Mouse (Mus musculus) hindbrain, embryonic 15.5 days (tissue): ENCODE results near the gene Ercc1. TPM values are rescaled to one million over a fixed set of nuclear protein-coding genes. Genes with fewer than 3 reads are reported as not detected.

Source experiments
- ATAC-seq: fragments of 200-750 bp; cut with Nextera tagmentation; 2 replicates; pipeline ENCODE4 v1.8.0; 2017; ENCODE audit warnings: low read depth, moderate number of reproducible peaks, moderate TSS enrichment; ENCODE audit not compliant: low FRiP score
- H3K27ac ChIP-seq: fragments of 300-500 bp; sonication (generic); replicated peaks from 2 replicates; pipeline ENCODE4 v1.5.1; 2015; ENCODE audit warnings: mild to moderate bottlenecking, inconsistent platforms
- H3K27me3 ChIP-seq: fragments of 300-500 bp; sonication (generic); 2 replicates; pipeline ENCODE4 v1.6.1; 2015; ENCODE audit warnings: control low read depth, inconsistent platforms
- H3K36me3 ChIP-seq: fragments of 300-500 bp; sonication (generic); 2 replicates; pipeline ENCODE4 v1.6.1; 2015; ENCODE audit warnings: control low read depth, inconsistent platforms
- H3K4me1 ChIP-seq: fragments of 300-500 bp; sonication (generic); replicated peaks from 2 replicates; pipeline ENCODE4 v1.6.1; 2015; ENCODE audit warnings: control low read depth, inconsistent platforms
- H3K4me2 ChIP-seq: fragments of 300-500 bp; sonication (generic); 2 replicates; pipeline ENCODE4 v1.6.1; 2015; ENCODE audit warnings: moderate library complexity, mild to moderate bottlenecking, inconsistent platforms
- H3K4me3 ChIP-seq: fragments of 300-500 bp; sonication (generic); 2 replicates; pipeline ENCODE4 v1.5.1; 2015; ENCODE audit warnings: mild to moderate bottlenecking, inconsistent platforms
- H3K9ac ChIP-seq: fragments of 300-500 bp; sonication (generic); 2 replicates; pipeline ENCODE4 v1.6.1; 2015; ENCODE audit warnings: inconsistent platforms
- H3K9me3 ChIP-seq: fragments of 300-500 bp; sonication (generic); 2 replicates; pipeline ENCODE4 v1.6.1; 2016; ENCODE audit warnings: control low read depth, inconsistent platforms
- WGBS: fragments of 180-500 bp; shearing (Covaris S2); methylation state at CpG from one replicate; pipeline ENCODE4 v1.1.7; 2015; 5-methylcytosine and 5-hydroxymethylcytosine counted together
- polyA plus RNA-seq: library from polyadenylated mRNA; unstranded; fragments of >200 nt; fragmentation: Nextera tagmentation; extraction: Ambion mirVana; gene quantifications from 2 replicates; pipeline ENCODE4 v1.2.1, GENCODE M21; 2015

Gene Ercc1
- polyA plus RNA-seq, 1 experiment from 2014 or later = 84.8 TPM

DNA sequence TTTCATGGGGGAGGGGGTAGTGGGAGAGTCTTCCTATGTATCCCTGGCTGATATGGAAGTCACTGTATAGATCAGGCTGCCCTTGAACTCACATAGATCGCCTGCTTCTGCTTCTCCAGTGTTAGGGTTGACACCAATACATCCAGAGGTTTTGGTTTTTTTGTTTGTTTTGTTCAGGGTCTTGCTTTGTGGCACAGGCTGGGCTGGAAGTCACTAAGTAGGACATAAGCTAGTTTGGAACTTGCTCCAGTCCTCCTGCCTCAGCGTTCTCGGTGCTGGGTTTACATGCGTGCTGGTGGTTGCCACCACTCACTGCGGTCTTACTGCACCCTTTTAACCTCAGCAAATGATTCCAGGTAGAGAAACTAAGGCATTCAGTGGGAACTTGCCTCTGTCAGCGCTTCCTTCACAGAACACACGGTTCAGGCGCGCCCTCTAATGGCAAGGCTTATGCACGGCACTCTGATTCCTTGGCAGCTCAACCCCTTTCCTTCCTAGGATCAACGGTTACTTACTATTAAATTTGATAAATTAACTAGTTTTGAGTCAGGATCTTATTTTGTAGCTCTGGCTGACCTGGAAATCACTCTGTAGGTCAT lies 1.3 kb upstream of the Ercc1 start:
- 0 out of 2 replicates have a peak, but pooled peaks cover 14% of the 10 kb centered on the region for H3K27me3 ChIP-seq
- ATAC-seq = no peak
- no peak overlapping the region for H3K4me3 ChIP-seq
- H3K4me2 ChIP-seq = peak overlapping the region; percentile 95; the same call in 1 of the 2 replicates
- H3K9me3 ChIP-seq = no peaks in the 10 kb centered on the region
- 2% methylated on average over 11 of the region's 11 CpGs for WGBS
- no peak overlapping the region for H3K27ac ChIP-seq
- 0 out of 2 replicates have a peak, but pooled peaks cover under 1% of the 10 kb centered on the region for H3K36me3 ChIP-seq
- H3K9ac ChIP-seq = no peak overlapping the region
- H3K4me1 ChIP-seq = peaks cover 49% of the 10 kb centered on the region

DNA sequence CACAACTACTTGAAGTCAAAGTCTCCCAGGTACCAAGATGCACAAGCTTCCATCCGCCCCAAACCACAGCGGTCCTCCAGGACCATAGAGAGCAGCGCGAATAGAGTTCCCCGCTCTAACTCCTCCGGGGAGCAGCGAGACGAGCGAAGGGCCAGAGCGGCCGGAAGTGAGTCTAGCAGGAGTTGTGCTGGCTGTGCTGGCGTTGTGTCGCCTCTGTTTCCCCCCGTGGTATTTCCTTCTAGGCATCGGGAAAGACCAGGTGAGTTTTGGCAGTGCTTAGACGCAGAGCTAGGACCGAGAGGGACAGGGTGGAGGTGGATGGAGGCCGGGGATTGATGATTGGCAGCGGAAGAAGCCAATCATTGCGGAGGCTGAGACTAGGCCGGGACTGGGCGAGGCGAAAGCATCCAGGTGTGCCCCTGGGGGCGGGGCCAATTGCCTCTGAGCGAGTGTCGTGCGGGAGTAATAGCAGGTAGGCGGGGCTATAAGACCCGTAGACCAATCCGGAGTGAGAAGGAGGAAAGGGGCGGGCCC lies 427 bp downstream of the Ercc1 start:
- Histone ChIP-seq H3K27me3 (0 out of 2 replicates have a peak, but pooled peaks cover 14% of the 10 kb centered on the region), H3K4me1 (peaks cover 49% of the 10 kb centered on the region), H3K27ac (peak overlapping the region; percentile 89), H3K36me3 (peaks cover 13% of the 10 kb centered on the region; the same call in 1 of the 2 replicates), H3K9me3 (no peaks in the 10 kb centered on the region), H3K4me3 (peak overlapping the region; percentile 82), H3K9ac (peak overlapping the region; percentile 77), H3K4me2 (peak overlapping the region; percentile 89)
- peak; percentile 96 for ATAC-seq
- WGBS = 1% methylated on average over 31 of the region's 31 CpGs

DNA sequence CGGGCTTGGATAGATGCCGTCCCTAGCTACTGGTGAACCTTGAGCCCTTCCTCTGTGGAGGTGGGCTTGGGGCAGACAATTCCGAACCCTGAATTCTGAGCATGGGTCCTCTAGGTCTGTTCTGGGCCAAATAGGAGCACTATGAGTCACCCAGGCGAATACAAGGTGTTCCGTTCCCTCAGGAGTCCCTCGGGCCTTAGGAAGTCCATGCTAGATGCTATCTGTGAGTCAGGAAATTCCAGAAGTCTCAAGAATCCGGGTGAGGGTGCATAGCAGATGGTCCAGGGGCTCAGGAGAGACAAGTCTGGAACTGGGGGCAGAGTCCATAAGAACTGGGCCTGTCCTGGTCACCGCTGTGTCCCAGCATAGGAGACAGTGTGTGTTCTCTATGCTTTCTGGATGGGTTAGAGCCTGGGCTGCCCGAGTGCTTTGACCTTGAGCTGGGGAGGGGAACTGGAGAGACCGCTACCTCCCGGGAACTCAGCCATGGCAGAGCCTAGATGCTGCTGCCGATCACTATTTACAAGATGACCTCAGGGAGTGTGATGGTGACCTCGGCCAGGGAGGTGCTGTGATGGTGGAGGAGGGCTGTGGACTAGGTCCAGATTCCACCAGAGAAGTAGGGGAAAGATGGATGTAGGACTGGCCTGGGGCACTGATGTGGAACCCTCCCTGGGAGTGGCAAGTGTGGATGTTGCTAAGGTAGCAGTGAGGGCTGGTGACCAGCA lies 4.8 kb downstream of the Ercc1 start:
- peaks cover 18% of the 10 kb centered on the region for H3K4me1 ChIP-seq
- H3K27ac ChIP-seq = no peak overlapping the region
- H3K4me2 ChIP-seq = no peak overlapping the region
- WGBS = 91% methylated on average over 13 of the region's 13 CpGs
- no peak overlapping the region for H3K9ac ChIP-seq
- ATAC-seq = no peak
- H3K4me3 ChIP-seq = no peak overlapping the region
- no peaks in the 10 kb centered on the region for H3K27me3 ChIP-seq
- no peaks in the 10 kb centered on the region for H3K9me3 ChIP-seq
- H3K36me3 ChIP-seq = peaks cover 37% of the 10 kb centered on the region

DNA sequence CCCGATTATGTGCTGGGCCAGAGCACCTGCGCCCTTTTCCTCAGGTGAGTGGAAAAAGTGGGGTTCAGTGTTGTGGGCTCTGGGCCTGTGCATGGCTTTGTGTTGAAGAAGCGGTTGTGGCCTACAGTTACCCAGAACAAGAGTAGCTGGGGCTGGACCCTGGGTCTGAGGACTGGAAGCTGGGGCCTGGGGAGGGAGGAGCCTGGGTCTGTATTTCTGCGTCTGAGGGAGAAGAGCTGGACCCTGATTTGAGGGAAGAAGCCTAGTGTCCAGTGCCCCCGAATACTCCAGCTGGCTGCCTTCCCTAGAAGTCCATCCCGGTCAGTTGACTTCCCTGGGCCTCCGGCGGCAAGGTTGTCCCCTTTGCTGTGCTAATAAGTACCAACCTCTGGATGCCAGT lies 5.6 kb downstream of the Ercc1 start:
- H3K36me3 ChIP-seq = peaks cover 45% of the 10 kb centered on the region
- no peaks in the 10 kb centered on the region for H3K27me3 ChIP-seq
- H3K27ac ChIP-seq = no peak overlapping the region
- H3K4me3 ChIP-seq = no peak overlapping the region
- H3K4me2 ChIP-seq = no peak overlapping the region
- WGBS = 96% methylated on average over 8 of the region's 8 CpGs
- ATAC-seq = no peak
- H3K4me1 ChIP-seq = peaks cover 13% of the 10 kb centered on the region
- H3K9ac ChIP-seq = no peak overlapping the region
- no peaks in the 10 kb centered on the region for H3K9me3 ChIP-seq

DNA sequence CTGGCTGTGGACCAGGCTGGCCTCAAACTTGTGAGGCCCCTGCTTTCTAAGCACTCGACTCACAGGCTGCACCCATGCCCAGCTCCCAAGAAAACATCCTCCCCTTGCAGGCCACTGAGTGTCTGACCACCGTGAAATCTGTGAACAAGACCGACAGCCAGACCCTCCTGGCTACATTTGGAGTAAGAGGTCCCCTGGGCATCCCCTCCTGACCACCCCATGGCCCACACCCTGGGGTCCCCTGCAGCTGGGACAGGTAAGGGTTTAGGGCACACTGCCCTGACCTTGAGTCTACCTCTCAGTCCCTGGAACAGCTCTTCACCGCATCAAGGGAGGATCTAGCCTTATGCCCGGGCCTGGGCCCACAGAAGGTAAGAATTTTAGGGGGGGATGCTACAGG lies 10.4 kb downstream of the Ercc1 start:
- Histone ChIP-seq H3K4me3 (no peak overlapping the region), H3K9me3 (no peaks in the 10 kb centered on the region), H3K27ac (no peak overlapping the region), H3K4me1 (peaks cover 10% of the 10 kb centered on the region), H3K36me3 (peaks cover 49% of the 10 kb centered on the region), H3K9ac (no peak overlapping the region), H3K4me2 (no peak overlapping the region), H3K27me3 (no peaks in the 10 kb centered on the region)
- 93% methylated on average over 5 of the region's 5 CpGs for WGBS
- no peak for ATAC-seq

DNA sequence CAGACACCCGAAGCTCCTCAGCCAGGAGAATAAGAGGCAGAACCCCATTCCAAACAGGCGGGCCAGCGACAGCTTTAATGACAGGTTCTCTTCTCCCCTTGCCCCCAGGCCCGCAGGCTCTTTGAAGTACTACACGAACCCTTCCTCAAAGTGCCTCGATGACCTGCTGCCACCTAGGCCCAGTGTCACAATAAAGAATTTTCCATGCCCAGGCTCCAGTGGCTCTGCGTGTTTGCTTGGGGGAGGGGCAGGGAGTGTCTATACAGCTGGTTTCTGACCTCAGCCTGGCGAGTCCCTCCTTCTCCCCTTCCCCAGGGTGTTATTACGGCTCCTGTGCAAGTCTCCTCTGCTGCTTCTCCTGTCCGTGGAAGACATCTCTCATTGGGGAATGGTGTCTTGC lies 11.7 kb downstream of the Ercc1 start:
- ATAC-seq = no peak
- H3K4me3 ChIP-seq = no peak overlapping the region
- H3K27ac ChIP-seq = no peak overlapping the region
- H3K27me3 ChIP-seq = peaks cover 3% of the 10 kb centered on the region; the same call in 1 of the 2 replicates
- H3K9me3 ChIP-seq = no peaks in the 10 kb centered on the region
- H3K4me1 ChIP-seq = peaks cover 22% of the 10 kb centered on the region
- WGBS = 72% methylated on average over 10 of the region's 10 CpGs
- H3K9ac ChIP-seq = no peak overlapping the region
- H3K4me2 ChIP-seq = no peak overlapping the region
- H3K36me3 ChIP-seq = peaks cover 44% of the 10 kb centered on the region

DNA sequence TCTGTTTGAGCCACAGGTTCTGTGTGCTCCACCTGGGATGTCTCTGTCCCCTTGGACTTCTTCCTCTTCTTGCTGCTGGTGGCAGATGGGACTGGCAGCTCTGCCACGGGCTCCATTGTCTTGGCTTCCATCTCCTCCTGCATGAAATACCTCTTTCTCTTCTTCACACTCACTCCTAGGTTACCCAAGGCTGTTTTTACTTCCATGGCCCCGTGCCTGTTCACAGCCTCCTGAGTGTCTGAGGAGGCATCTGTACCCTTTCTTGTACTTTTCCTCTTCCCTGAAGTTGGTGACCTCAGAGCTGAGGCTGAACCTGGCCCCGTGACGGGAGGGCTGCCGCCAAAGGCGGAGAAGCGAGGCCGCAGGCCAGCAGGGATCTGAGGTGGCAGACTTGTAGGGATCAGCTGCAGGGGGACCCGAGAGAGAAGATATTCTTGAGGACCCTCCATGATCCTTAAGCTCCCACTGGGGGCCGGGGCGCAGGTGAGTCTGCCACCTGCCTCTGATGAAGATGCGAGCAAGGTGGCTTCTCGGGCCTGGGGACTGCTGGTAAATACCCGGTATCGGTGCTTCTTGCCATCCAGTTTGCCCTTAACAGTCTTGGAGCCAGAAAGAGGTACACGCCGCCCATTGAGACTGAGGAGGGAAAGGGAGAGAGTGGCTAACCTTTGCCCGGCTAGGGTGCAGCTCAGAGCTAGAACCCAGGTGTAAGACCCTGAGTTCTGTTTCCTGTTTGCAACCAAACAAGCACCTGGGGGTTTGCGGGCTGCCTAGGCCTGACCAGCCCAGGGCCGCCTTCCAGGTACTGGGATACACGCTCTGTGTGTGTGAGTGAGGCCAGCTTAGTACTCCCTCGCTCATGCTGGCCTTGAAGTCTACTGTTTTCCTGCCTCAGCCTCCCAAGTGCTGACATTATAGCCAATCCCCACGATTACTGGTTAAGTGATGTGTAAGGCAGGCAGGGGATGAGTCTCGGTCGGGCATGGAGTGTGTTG lies 13.1 kb downstream of the Ercc1 start:
- Histone ChIP-seq H3K27me3 (peaks cover 11% of the 10 kb centered on the region), H3K4me3 (peak overlapping the region; percentile 82; the same call in 1 of the 2 replicates), H3K4me1 (peaks cover 34% of the 10 kb centered on the region), H3K9me3 (no peaks in the 10 kb centered on the region), H3K4me2 (peak overlapping the region; percentile 96), H3K36me3 (peaks cover 31% of the 10 kb centered on the region), H3K9ac (no peak overlapping the region), H3K27ac (no peak overlapping the region)
- ATAC-seq = no peak
- WGBS = 91% methylated on average over 25 of the region's 25 CpGs

DNA sequence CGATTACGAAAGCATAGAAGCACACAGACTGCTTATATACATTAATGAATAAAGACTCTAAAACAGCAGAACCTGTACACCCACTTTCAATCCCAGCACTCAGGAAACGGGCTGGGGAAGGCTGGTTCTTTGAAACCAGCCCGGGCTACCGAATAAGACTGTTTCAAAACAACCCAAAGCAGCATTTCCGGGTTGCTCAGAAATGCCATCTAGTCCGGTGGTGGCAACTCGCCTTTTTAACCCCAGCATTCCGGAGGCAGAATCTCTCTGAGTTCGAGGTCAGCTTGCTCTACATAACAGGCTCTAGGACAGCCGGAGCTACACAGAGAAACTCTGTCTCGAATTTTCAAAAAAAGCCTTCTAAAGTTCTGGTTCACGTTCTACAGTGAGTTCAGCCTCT lies 14.1 kb downstream of the Ercc1 start:
- ATAC-seq = no peak
- H3K4me3 ChIP-seq = peak overlapping the region; percentile 82
- 25% methylated on average over 13 of the region's 13 CpGs for WGBS
- peaks cover 15% of the 10 kb centered on the region for H3K27me3 ChIP-seq
- peak overlapping the region; percentile 96 for H3K4me2 ChIP-seq
- no peak overlapping the region for H3K27ac ChIP-seq
- H3K9me3 ChIP-seq = no peaks in the 10 kb centered on the region
- H3K4me1 ChIP-seq = peaks cover 34% of the 10 kb centered on the region
- peaks cover 29% of the 10 kb centered on the region for H3K36me3 ChIP-seq
- peak overlapping the region; percentile 68 for H3K9ac ChIP-seq

DNA sequence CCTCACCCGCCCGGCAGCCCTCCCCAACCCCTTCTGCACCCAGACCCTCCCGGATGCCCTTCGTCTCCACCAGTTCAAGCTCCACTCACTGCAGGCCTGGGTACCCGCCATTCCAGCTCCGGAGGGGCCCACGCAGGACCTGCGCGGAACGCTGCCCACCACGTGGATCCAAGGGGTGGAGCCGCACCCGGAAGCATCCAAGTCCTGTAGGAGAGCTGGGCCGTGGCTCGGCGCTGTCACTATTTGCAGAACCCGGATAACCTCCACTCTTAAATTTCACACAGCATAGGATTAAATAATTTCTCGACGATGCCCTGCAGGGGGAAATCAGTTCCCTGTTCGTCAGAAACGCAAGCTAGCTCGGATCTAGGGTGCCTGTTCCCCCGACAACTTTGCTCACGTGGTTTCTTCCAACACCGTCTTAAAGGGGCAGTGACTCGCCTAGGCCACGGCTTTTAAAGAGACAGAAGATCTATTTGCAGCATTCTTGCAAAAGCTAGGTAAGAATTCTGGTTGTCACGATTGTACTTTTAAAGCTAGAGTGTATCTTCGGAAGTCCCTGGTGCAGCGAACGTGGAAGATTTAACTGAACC lies 14.8 kb downstream of the Ercc1 start, which contains the start of the genes Cd3eap and Ppp1r13l:
Gene Cd3eap, minus strand, starts transcription at position 185 of the 593 bp plus-strand sequence.
Gene Ppp1r13l, plus strand, starts transcription at position 451 of the 593 bp plus-strand sequence.
- H3K4me1 ChIP-seq = peaks cover 34% of the 10 kb centered on the region
- ATAC-seq = peak; percentile 87
- peak within 1 kb of the TSS; percentile 46 for H3K27ac ChIP-seq
- peak within 1 kb of the TSS; percentile 96 for H3K4me2 ChIP-seq
- peaks cover 15% of the 10 kb centered on the region for H3K27me3 ChIP-seq
- no peaks in the 10 kb centered on the region for H3K9me3 ChIP-seq
- peak within 1 kb of the TSS; percentile 68 for H3K9ac ChIP-seq
- whole genome bisulfite sequencing = 0% methylated on average over 31 of the region's 31 CpGs
- peak within 1 kb of the TSS; percentile 82 for H3K4me3 ChIP-seq
- H3K36me3 ChIP-seq = peaks cover 25% of the 10 kb centered on the region

DNA sequence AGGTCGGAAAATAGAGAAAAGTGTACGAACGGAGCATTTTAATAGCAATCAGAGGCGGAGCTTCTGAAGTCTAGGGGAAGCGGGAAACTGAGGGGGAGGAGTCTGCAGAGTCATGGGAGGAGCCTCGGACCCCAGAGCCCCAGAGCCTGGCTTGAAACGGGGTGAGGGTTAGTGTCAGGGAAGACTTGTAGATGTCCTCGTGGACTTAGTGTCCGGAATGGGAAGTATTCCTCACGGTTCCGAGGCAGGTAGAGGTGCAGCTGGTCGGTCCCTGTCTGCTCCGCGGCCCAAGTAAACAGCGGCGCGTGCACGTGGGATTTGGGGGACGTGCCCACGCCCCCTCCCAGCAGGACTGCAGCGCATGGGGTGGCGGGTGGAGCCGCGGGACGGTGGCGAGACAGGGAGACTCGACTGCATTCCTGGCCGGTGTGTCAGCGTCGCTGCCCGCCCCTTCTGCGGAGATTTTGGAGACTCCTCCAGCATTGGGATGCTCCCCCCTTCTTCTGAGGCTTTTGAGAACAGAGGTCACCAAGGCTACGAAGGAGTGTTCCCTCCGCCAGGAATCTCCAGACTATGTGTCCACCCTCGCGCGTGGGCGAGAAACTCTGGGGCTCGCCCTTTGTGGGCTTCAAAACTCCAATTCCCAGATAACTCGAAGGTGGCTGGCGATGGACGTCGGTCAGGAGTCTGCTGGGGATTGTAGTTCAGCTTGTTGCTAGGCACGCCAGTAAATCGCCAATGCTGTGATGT lies 15.5 kb downstream of the Ercc1 start:
- H3K9ac ChIP-seq = peak overlapping the region; percentile 68
- WGBS = under 1% methylated on average over 45 of the region's 45 CpGs

More for the DNA sequence above, 15.5 kb downstream of the Ercc1 start:
- peak; percentile 58 for ATAC-seq
- Histone ChIP-seq H3K36me3 (peaks cover 18% of the 10 kb centered on the region), H3K4me3 (peak overlapping the region; percentile 82), H3K27me3 (peaks cover 15% of the 10 kb centered on the region), H3K9me3 (no peaks in the 10 kb centered on the region), H3K27ac (peak overlapping the region; percentile 46; the same call in 1 of the 2 replicates), H3K4me2 (peak overlapping the region; percentile 96), H3K4me1 (peaks cover 34% of the 10 kb centered on the region)
